Mouse (Mus musculus) hindbrain, embryonic 12.5 days (tissue): ENCODE results near the gene Rxrb. TPM values are rescaled to one million over a fixed set of nuclear protein-coding genes. Genes with fewer than 3 reads are reported as not detected.

Experiments used
- ATAC-seq: fragments of 200-750 bp; cut with Nextera tagmentation; 2 replicates; pipeline ENCODE4 v1.8.0; 2017; ENCODE audit warnings: moderate TSS enrichment; ENCODE audit not compliant: low FRiP score
- H3K27ac ChIP-seq: fragments of 300-500 bp; sonication (generic); 2 replicates; pipeline ENCODE4 v1.5.1; 2016; ENCODE audit warnings: mild to moderate bottlenecking
- H3K27me3 ChIP-seq: fragments of 300-500 bp; sonication (generic); 2 replicates; pipeline ENCODE4 v1.6.1; 2016; ENCODE audit warnings: mild to moderate bottlenecking
- H3K36me3 ChIP-seq: fragments of 300-500 bp; sonication (generic); 2 replicates; pipeline ENCODE4 v1.6.1; 2016; ENCODE audit warnings: mild to moderate bottlenecking
- H3K4me1 ChIP-seq: fragments of 300-500 bp; sonication (generic); 2 replicates; pipeline ENCODE4 v1.6.1; 2016
- H3K4me2 ChIP-seq: fragments of 300-500 bp; sonication (generic); replicated peaks from 2 replicates; pipeline ENCODE4 v1.6.1; 2016; ENCODE audit warnings: mild to moderate bottlenecking
- H3K4me3 ChIP-seq: fragments of 300-500 bp; sonication (generic); 2 replicates; pipeline ENCODE4 v1.5.1; 2016; ENCODE audit warnings: mild to moderate bottlenecking
- H3K9ac ChIP-seq: fragments of 300-500 bp; sonication (generic); 2 replicates; pipeline ENCODE4 v1.6.1; 2016; ENCODE audit warnings: mild to moderate bottlenecking, moderate library complexity
- H3K9me3 ChIP-seq: fragments of 300-500 bp; sonication (generic); replicated peaks from 2 replicates; pipeline ENCODE4 v1.6.1; 2016; ENCODE audit warnings: mild to moderate bottlenecking
- WGBS: fragments of 180-500 bp; shearing (Covaris S2); methylation state at CpG from one replicate; pipeline ENCODE4 v1.1.7; 2016; 5-methylcytosine and 5-hydroxymethylcytosine counted together
- microRNA counts: library from miRNA; unstranded; fragments of <30 nt; microRNA quantifications from one replicate; lab custom pipeline; 2017
- microRNA-seq: library from miRNA; unstranded; fragments of <30 nt; microRNA quantifications from one replicate; pipeline ENCODE4, GENCODE M21; 2017
- polyA plus RNA-seq: library from polyadenylated mRNA; unstranded; fragments of >200 nt; fragmentation: Nextera tagmentation; extraction: Ambion mirVana; gene quantifications from 2 replicates; pipeline ENCODE4 v1.2.1, GENCODE M21; 2016

Rxrb gene
- polyA plus RNA-seq, 1 experiment from 2014 or later = 64.9 TPM

- H3K4me1 ChIP-seq = 0 out of 2 replicates have a peak, but pooled peaks cover 4% of the 10 kb centered on the region
- no peak overlapping the region for H3K27ac ChIP-seq
- no peaks in the 10 kb centered on the region for H3K36me3 ChIP-seq
- WGBS = under 1% methylated on average over 9 of the region's 9 CpGs
- no peak overlapping the region for H3K4me3 ChIP-seq
- peaks cover 20% of the 10 kb centered on the region for H3K27me3 ChIP-seq
- no peak for ATAC-seq
- no peak overlapping the region for H3K4me2 ChIP-seq
- no peaks in the 10 kb centered on the region for H3K9me3 ChIP-seq
- no peak overlapping the region for H3K9ac ChIP-seq
These were observed 45.9 kb downstream of the Rxrb start for GRCm38 (mm10) chr17:34077549-34077948.

- H3K4me1 ChIP-seq = peaks cover 8% of the 10 kb centered on the region
- H3K4me3 ChIP-seq = no peak overlapping the region
- peaks cover 20% of the 10 kb centered on the region for H3K27me3 ChIP-seq
- no peaks in the 10 kb centered on the region for H3K9me3 ChIP-seq
- H3K36me3 ChIP-seq = no peaks in the 10 kb centered on the region
- no peak overlapping the region for H3K4me2 ChIP-seq
- ATAC-seq = no peak
- 49% methylated on average over 4 of the region's 4 CpGs for WGBS
- no peak overlapping the region for H3K27ac ChIP-seq
- H3K9ac ChIP-seq = no peak overlapping the region
These were observed 46.5 kb downstream of the Rxrb start for GRCm38 (mm10) chr17:34078148-34078547.

GRCm38 (mm10) chr17:34079002-34079401 lies 47.4 kb downstream of the Rxrb start:
- 91% methylated on average over 11 of the region's 11 CpGs for WGBS

GRCm38 (mm10) chr17:34079621-34080020 lies 48.0 kb downstream of the Rxrb start:
- no peak overlapping the region for H3K4me2 ChIP-seq
- H3K9me3 ChIP-seq = no peaks in the 10 kb centered on the region
- ATAC-seq = peak; percentile 82
- H3K9ac ChIP-seq = no peak overlapping the region
- H3K36me3 ChIP-seq = no peaks in the 10 kb centered on the region
- peaks cover 20% of the 10 kb centered on the region for H3K27me3 ChIP-seq
- no peak overlapping the region for H3K4me3 ChIP-seq
- 15% methylated on average over 5 of the region's 5 CpGs for WGBS
- peaks cover 11% of the 10 kb centered on the region for H3K4me1 ChIP-seq
- H3K27ac ChIP-seq = no peak overlapping the region

More at GRCm38 (mm10) chr17:34079002-34079401, 47.4 kb downstream of the Rxrb start:
- peaks cover 20% of the 10 kb centered on the region for H3K27me3 ChIP-seq
- ATAC-seq = no peak
- no peaks in the 10 kb centered on the region for H3K9me3 ChIP-seq
- H3K4me3 ChIP-seq = no peak overlapping the region
- peaks cover 11% of the 10 kb centered on the region for H3K4me1 ChIP-seq
- H3K36me3 ChIP-seq = no peaks in the 10 kb centered on the region
- H3K9ac ChIP-seq = no peak overlapping the region
- no peak overlapping the region for H3K27ac ChIP-seq
- no peak overlapping the region for H3K4me2 ChIP-seq

GRCm38 (mm10) chr17:34083104-34083503 lies 51.5 kb downstream of the Rxrb start:
- Histone ChIP-seq H3K36me3 (no peaks in the 10 kb centered on the region), H3K9ac (no peak overlapping the region), H3K4me3 (no peak overlapping the region), H3K27me3 (no peaks in the 10 kb centered on the region), H3K4me1 (peaks cover 7% of the 10 kb centered on the region), H3K27ac (no peak overlapping the region), H3K9me3 (no peaks in the 10 kb centered on the region), H3K4me2 (peak overlapping the region; percentile 17; the same call in 1 of the 2 replicates)
- 4% methylated on average over 8 of the region's 8 CpGs for WGBS
- ATAC-seq = no peak

- 58% methylated on average over 2 of the region's 2 CpGs for WGBS
- H3K4me2 ChIP-seq = no peak overlapping the region
- no peak for ATAC-seq
- H3K27me3 ChIP-seq = no peaks in the 10 kb centered on the region
- H3K9ac ChIP-seq = no peak overlapping the region
- no peaks in the 10 kb centered on the region for H3K9me3 ChIP-seq
- H3K27ac ChIP-seq = no peak overlapping the region
- no peak overlapping the region for H3K4me3 ChIP-seq
- H3K4me1 ChIP-seq = peaks cover 7% of the 10 kb centered on the region
- H3K36me3 ChIP-seq = no peaks in the 10 kb centered on the region
These were observed 55.8 kb downstream of the Rxrb start for GRCm38 (mm10) chr17:34087386-34087785.

MicroRNA genes within 50 kb of the gene (microRNA counts, 519-probe panel; counts per million panel counts)
- 3,528 counts per million, percentile 75 among the panel's probes with 10 or more counts for microRNA mmu-miR-219 (lab: Ali Mortazavi, UCI)

Small RNA genes lying within 50 kb of the gene (microRNA-seq; reads per million reads assigned to microRNA genes)
- gene Mir219a-1 (not detected), gene Mir219c (not detected)

Other genes with a start within 250 kb of the Rxrb start
- gene Angptl4, start 250.0 kb upstream of the Rxrb start, polyA plus RNA-seq = 25.6 and 26.8 TPM in 2 replicates
- 30.8 and 31.4 TPM in 2 replicates for gene Kank3, start 221.3 kb upstream of the Rxrb start, polyA plus RNA-seq
- 532 and 694 TPM in 2 replicates for gene Rps28, start 207.2 kb upstream of the Rxrb start, polyA plus RNA-seq
- gene Ndufa7, start 207.2 kb upstream of the Rxrb start, polyA plus RNA-seq = 375 and 435 TPM in 2 replicates
- 54.6 and 59.4 TPM in 2 replicates for gene Cd320, start 188.7 kb upstream of the Rxrb start, polyA plus RNA-seq
- gene Gm7029, start 158.0 kb upstream of the Rxrb start, polyA plus RNA-seq = not detected in 2 replicates
- gene Kifc1, start 141.2 kb upstream of the Rxrb start, polyA plus RNA-seq = 3.2 and 4.1 TPM in 2 replicates
- 0.30 TPM in 1 of 2 replicates, not detected in the other for gene Platr17, start 126.7 kb upstream of the Rxrb start, polyA plus RNA-seq
- gene Daxx, start 122.4 kb upstream of the Rxrb start, polyA plus RNA-seq = 55.5 and 61.2 TPM in 2 replicates
- 23.9 and 27.6 TPM in 2 replicates for gene Tapbp, start 115.9 kb upstream of the Rxrb start, polyA plus RNA-seq
- 21.7 and 25.5 TPM in 2 replicates for gene Zbtb22, start 115.9 kb upstream of the Rxrb start, polyA plus RNA-seq
- gene Rgl2, start 102.3 kb upstream of the Rxrb start, polyA plus RNA-seq = 63.1 and 64.1 TPM in 2 replicates
- 173 and 180 TPM in 2 replicates for gene Pfdn6, start 91.5 kb upstream of the Rxrb start, polyA plus RNA-seq
- 37.1 and 38.8 TPM in 2 replicates for gene Wdr46, start 91.2 kb upstream of the Rxrb start, polyA plus RNA-seq
- gene B3galt4, start 80.3 kb upstream of the Rxrb start, polyA plus RNA-seq = 9.9 TPM in 2 replicates
- gene Vps52, start 76.0 kb upstream of the Rxrb start, polyA plus RNA-seq = 65.0 and 65.9 TPM in 2 replicates
- gene Rps18, start 75.8 kb upstream of the Rxrb start, polyA plus RNA-seq = 834 and 931 TPM in 2 replicates
- gene H2-K1, start 31.5 kb upstream of the Rxrb start, polyA plus RNA-seq = 13.8 and 16.6 TPM in 2 replicates
- gene Ring1, start 7.1 kb upstream of the Rxrb start, polyA plus RNA-seq = 28.2 and 29.7 TPM in 2 replicates
- 57.5 and 67.6 TPM in 2 replicates for gene H2-Ke6, start 3.8 kb upstream of the Rxrb start, polyA plus RNA-seq
- gene Slc39a7, start 130 bp upstream of the Rxrb start, polyA plus RNA-seq = 179 and 187 TPM in 2 replicates
- gene Col11a2, start 7.6 kb downstream of the Rxrb start, polyA plus RNA-seq = 7.8 and 18.0 TPM in 2 replicates
- 0.29 and 0.39 TPM in 2 replicates for gene H2-Oa, start 60.5 kb downstream of the Rxrb start, polyA plus RNA-seq
- gene H2-DMa, start 87.7 kb downstream of the Rxrb start, polyA plus RNA-seq = 13.1 and 14.2 TPM in 2 replicates
- gene Brd2, start 90.8 kb downstream of the Rxrb start, polyA plus RNA-seq = 137 and 151 TPM in 2 replicates
- gene H2-DMb2, start 111.5 kb downstream of the Rxrb start, polyA plus RNA-seq = 0.21 TPM in 1 of 2 replicates, not detected in the other
- gene H2-DMb1, start 121.3 kb downstream of the Rxrb start, polyA plus RNA-seq = 1.4 and 2.1 TPM in 2 replicates
- gene Tap1, start 155.7 kb downstream of the Rxrb start, polyA plus RNA-seq = 1.8 and 2.2 TPM in 2 replicates
- 1.0 TPM in 2 replicates for gene Psmb9, start 156.0 kb downstream of the Rxrb start, polyA plus RNA-seq
- gene Psmb8, start 165.9 kb downstream of the Rxrb start, polyA plus RNA-seq = 1.8 and 2.9 TPM in 2 replicates
- 1.3 and 1.4 TPM in 2 replicates for gene Tap2, start 171.7 kb downstream of the Rxrb start, polyA plus RNA-seq
- not detected in 2 replicates for gene H2-Ob, start 207.1 kb downstream of the Rxrb start, polyA plus RNA-seq
- gene H2-Ab1, start 225.9 kb downstream of the Rxrb start, polyA plus RNA-seq = 1.5 and 1.7 TPM in 2 replicates